Mouse (Mus musculus) gastrocnemius, adult 8-10 months (tissue): ENCODE data around the gene Olfr1377. TPM values are rescaled to one million over a fixed set of nuclear protein-coding genes. Genes with fewer than 3 reads are reported as not detected.

ENCODE experiments used
- total RNA-seq, 4 experiments: library from RNA; stranded (reverse); gene quantifications; 2 replicates each; pipeline ENCODE4 v1.2.4; 2022

Gene Olfr1377
- total RNA-seq, 4 experiments from 2014 or later, result not detected

Other genes starting within 250 kb of the Olfr1377 start
- gene Zfp354c, start 154.2 kb upstream of the Olfr1377 start, total RNA-seq, result 1 to 10 TPM; 3.1 to 4.4 (median 3.6) TPM
- 1 to 10 TPM; 2.1 to 2.4 (median 2.2) TPM for gene Zfp879, start 140.4 kb upstream of the Olfr1377 start, total RNA-seq
- not detected for gene Grm6, start 131.3 kb upstream of the Olfr1377 start, total RNA-seq
- gene Zfp454, start 94.3 kb upstream of the Olfr1377 start, total RNA-seq, result 1 to 10 TPM; 1.8 to 2.1 (median 1.9) TPM
- 1 to 10 TPM; 3.8 to 4.8 (median 4.2) TPM for gene Zfp2, start 65.8 kb upstream of the Olfr1377 start, total RNA-seq
- gene Zfp354b, start 50.3 kb upstream of the Olfr1377 start, total RNA-seq, result 1 to 10 TPM; 1.6 to 2.3 (median 2.2) TPM
- not detected for gene 4933414I15Rik, start 38.2 kb upstream of the Olfr1377 start, total RNA-seq
- not detected for gene Prop1, start 28.2 kb upstream of the Olfr1377 start, total RNA-seq
- gene Olfr1378, start 15.4 kb upstream of the Olfr1377 start, total RNA-seq, result not detected
- not detected for gene Olfr51, start 21.6 kb downstream of the Olfr1377 start, total RNA-seq
- gene Olfr54, start 32.3 kb downstream of the Olfr1377 start, total RNA-seq, result not detected
- gene Olfr1375, start 66.1 kb downstream of the Olfr1377 start, total RNA-seq, result not detected
- 1 to 10 TPM; 3.3 to 4.7 (median 3.5) TPM for gene Zfp354a, start 77.3 kb downstream of the Olfr1377 start, total RNA-seq
- gene Gm12569, start 238.5 kb downstream of the Olfr1377 start, total RNA-seq, result not detected